Mouse (Mus musculus): ENCODE results near the gene Vps13d.

DNA sequence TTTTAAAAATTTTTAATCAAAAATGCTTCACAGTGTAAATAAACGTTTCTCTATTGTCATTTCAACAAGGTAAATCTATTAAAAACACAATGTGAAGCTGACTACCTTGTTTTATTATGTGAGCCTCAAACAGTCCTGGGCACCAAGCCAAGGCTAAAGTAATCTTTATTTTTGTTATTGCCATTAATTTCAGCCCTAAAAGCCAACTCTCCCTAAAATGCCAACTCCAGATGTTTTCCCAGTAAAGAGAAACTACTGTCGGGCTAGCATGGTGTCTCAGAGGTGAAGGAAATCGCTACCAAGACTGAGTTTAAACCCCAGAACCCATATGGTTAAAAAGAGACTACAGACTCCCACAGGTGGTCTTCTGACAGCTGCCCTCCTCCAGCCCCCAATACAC lies 1.4 kb downstream of the Vps13d start:
- TF ChIP-seq POLR2A (IDR thresholded peaks at IDR 0.05; ENCODE audit: control insufficient read depth, low read depth, low read length) (no peak), CTCF (IDR thresholded peaks at IDR 0.05; ENCODE audit: control insufficient read depth, insufficient read depth, insufficient replicate concordance, low read depth, low read length) (no peak)

All from testis, adult 2 months (tissue).